ENCODE assay signal across 24 mouse cellular contexts in genomic region chr1:36260418-36260817, GRCm38 (mm10). TPM values are rescaled to one million over a fixed set of nuclear protein-coding genes. Genes with fewer than 3 reads are reported as not detected.
A peak's percentile ranks its signal among the peaks of the same experiment; 100 is the strongest.
DNase-seq lines count a peak whose midpoint lies in the region; ATAC-seq lines count a peak whose summit lies in the region.
"Had no signal": no experiment of that assay in that cellular context is flagged by ENCODE, and none has a peak within 500 bp of the region (broad histone marks: within the 10 kb centered on the region; RNA-seq: fewer than 3 reads in every experiment).

No protein-coding gene starts in this region.

- DNase-seq in heart, adult 11 months: peak; percentile 70
- no peak for DNase-seq in heart, postnatal 36 days
- DNase-seq in induced T-regulatory cell, adult 2 months (ENCODE audit: low read depth): peak; percentile 68
- no peak for DNase-seq in urinary bladder, postnatal 4 days (ENCODE audit: low spot score in 2 of 2)
- no peak for DNase-seq in urinary bladder, adult 18-20 months (ENCODE audit: low spot score in 2 of 2)
- DNase-seq: adrenal gland, adult 8-10 months; adrenal gland, postnatal 36 days; cerebellum, adult 2 months; cerebellum, postnatal 10 days; forebrain, postnatal 0 days; gastrocnemius, postnatal 25 days; heart, adult 18-20 months; heart, postnatal 14 days; kidney, adult 2 months had no signal

- H3K4me1 ChIP-seq in hindbrain, embryonic 13.5 days (replicated peaks): peaks cover 5% of the 10 kb centered on the region
- H3K4me1 ChIP-seq: forebrain, embryonic 13.5 days; hindbrain, embryonic 12.5 days had no signal

- no peaks in the 10 kb centered on the region for H3K36me3 ChIP-seq in hindbrain, embryonic 13.5 days
- H3K36me3 ChIP-seq: embryonic facial prominence, embryonic 10.5 days; heart, embryonic 15.5 days; hindbrain, embryonic 12.5 days had no signal

- H3K4me2 ChIP-seq in hindbrain, embryonic 13.5 days: no peak overlapping the region
- H3K4me2 ChIP-seq: forebrain, embryonic 13.5 days; heart, embryonic 15.5 days; hindbrain, embryonic 12.5 days had no signal

- peak; percentile 50 for ATAC-seq in CD4-positive, CD25-positive, alpha-beta regulatory T cell, adult 4 months
- ATAC-seq in hindbrain, embryonic 13.5 days (ENCODE audit: low FRiP score): no peak
- ATAC-seq: forebrain, embryonic 13.5 days; forebrain, postnatal 0 days; hindbrain, postnatal 0 days; intestine, embryonic 16.5 days; Patski had no signal

- H3K27me3 ChIP-seq in hindbrain, embryonic 13.5 days: peaks cover 7% of the 10 kb centered on the region; the same call in 1 of the 2 replicates
- H3K27me3 ChIP-seq: Patski had no signal

- no peak overlapping the region for H3K4me3 ChIP-seq in hindbrain, embryonic 13.5 days
- H3K4me3 ChIP-seq: embryonic facial prominence, embryonic 10.5 days; forebrain, embryonic 13.5 days; heart, embryonic 10.5 days; heart, embryonic 15.5 days; hindbrain, embryonic 12.5 days had no signal

- intact Hi-C loops in heart, postnatal 36 days (cut with DNase I): no loop called here

- H3K9ac ChIP-seq in hindbrain, embryonic 13.5 days: no peak overlapping the region
- H3K9ac ChIP-seq: forebrain, embryonic 13.5 days; forebrain, postnatal 0 days; heart, embryonic 15.5 days; hindbrain, embryonic 12.5 days had no signal

- 96% methylated on average over 1 of the region's 1 CpGs for WGBS in hindbrain, embryonic 13.5 days

- no peaks in the 10 kb centered on the region for H3K9me3 ChIP-seq in hindbrain, embryonic 13.5 days
- H3K9me3 ChIP-seq: heart, embryonic 15.5 days had no signal

- H3K27ac ChIP-seq in hindbrain, embryonic 13.5 days: no peak overlapping the region
- H3K27ac ChIP-seq: embryonic facial prominence, embryonic 10.5 days; forebrain, embryonic 13.5 days; heart, embryonic 10.5 days; heart, embryonic 15.5 days; hindbrain, embryonic 12.5 days; hindbrain, postnatal 0 days had no signal

RNA-seq across cellular contexts. Expression of gene Neurl3, which starts 14.1 kb away (rescaled TPM):
- total RNA-seq in heart, postnatal 36 days (2021): 1 to 10 TPM; 3.6 to 3.9 TPM
- 100 to 1,000 TPM in 1 of 2 experiments, 10 to 100 TPM in 1; 62.4 to 137 TPM for polyA plus RNA-seq in CD4-positive, CD25-positive, alpha-beta regulatory T cell, adult 4 months (2017; shearing (Covaris generic))
- 1.3 and 1.4 TPM in 2 replicates for polyA plus RNA-seq in hindbrain, embryonic 13.5 days (2015; fragmentation: Nextera tagmentation; extraction: Ambion mirVana)

RNA-seq across cellular contexts. Expression of gene Uggt1, which starts 15.9 kb away (rescaled TPM):
- 10 to 100 TPM; 29.2 to 31.2 TPM for total RNA-seq in heart, postnatal 36 days (2021)
- polyA plus RNA-seq in CD4-positive, CD25-positive, alpha-beta regulatory T cell, adult 4 months (2017; shearing (Covaris generic)): 10 to 100 TPM; 22.7 to 26.5 TPM
- 44.6 and 45.3 TPM in 2 replicates for polyA plus RNA-seq in hindbrain, embryonic 13.5 days (2015; fragmentation: Nextera tagmentation; extraction: Ambion mirVana)

RNA-seq across cellular contexts. Expression of gene Arid5a, which starts 47.1 kb away (rescaled TPM):
- total RNA-seq in heart, postnatal 36 days (2021): 10 to 100 TPM; 10.4 to 15.1 TPM
- 100 to 1,000 TPM in 1 of 2 experiments, 10 to 100 TPM in 1; 92.4 to 160 TPM for polyA plus RNA-seq in CD4-positive, CD25-positive, alpha-beta regulatory T cell, adult 4 months (2017; shearing (Covaris generic))
- 3.8 and 4.0 TPM in 2 replicates for polyA plus RNA-seq in hindbrain, embryonic 13.5 days (2015; fragmentation: Nextera tagmentation; extraction: Ambion mirVana)

Comparison
In these comparisons a context has a peak if more than half of its experiments do, and no peak if none do; other contexts are left out.
1. DNase-seq: peak in heart, adult 11 months (single experiment) and induced T-regulatory cell, adult 2 months (single experiment); none in heart, postnatal 36 days (0 of 2), urinary bladder, postnatal 4 days (0 of 2) and urinary bladder, adult 18-20 months (0 of 2).
2. RNA of gene Neurl3, which starts 14.1 kb away (polyA plus RNA-seq): 62.4 to 137 TPM in CD4-positive, CD25-positive, alpha-beta regulatory T cell, adult 4 months; 1.3 to 1.4 TPM in hindbrain, embryonic 13.5 days; every median in the first group is over 10 times any median in the second.
3. RNA of gene Arid5a, which starts 47.1 kb away (polyA plus RNA-seq): 92.4 to 160 TPM in CD4-positive, CD25-positive, alpha-beta regulatory T cell, adult 4 months; 3.8 to 4.0 TPM in hindbrain, embryonic 13.5 days; every median in the first group is over 10 times any median in the second.